Mouse (Mus musculus) forebrain, embryonic 12.5 days (tissue): ENCODE results near the gene Nxf1. TPM values are rescaled to one million over a fixed set of nuclear protein-coding genes. Genes with fewer than 3 reads are reported as not detected.

Experiments used
- ATAC-seq: fragments of 200-750 bp; cut with Nextera tagmentation; 2 replicates; pipeline ENCODE4 v1.8.0; 2017; ENCODE audit warnings: moderate TSS enrichment; ENCODE audit not compliant: low FRiP score
- H3K27ac ChIP-seq: fragments of 300-500 bp; sonication (generic); 2 replicates; pipeline ENCODE4 v1.5.1; 2016; ENCODE audit warnings: mild to moderate bottlenecking
- H3K27me3 ChIP-seq: fragments of 300-500 bp; sonication (generic); 2 replicates; pipeline ENCODE4 v1.6.1; 2016; ENCODE audit warnings: mild to moderate bottlenecking
- H3K36me3 ChIP-seq: fragments of 300-500 bp; sonication (generic); replicated peaks from 2 replicates; pipeline ENCODE4 v1.6.1; 2016; ENCODE audit warnings: mild to moderate bottlenecking
- H3K4me1 ChIP-seq: fragments of 300-500 bp; sonication (generic); 2 replicates; pipeline ENCODE4 v1.6.1; 2016
- H3K4me2 ChIP-seq: fragments of 300-500 bp; sonication (generic); 2 replicates; pipeline ENCODE4 v1.6.1; 2016; ENCODE audit warnings: mild to moderate bottlenecking, moderate library complexity
- H3K4me3 ChIP-seq: fragments of 300-500 bp; sonication (generic); replicated peaks from 2 replicates; pipeline ENCODE4 v1.5.1; 2016; ENCODE audit warnings: mild to moderate bottlenecking
- H3K9ac ChIP-seq: fragments of 300-500 bp; sonication (generic); 2 replicates; pipeline ENCODE4 v1.6.1; 2016; ENCODE audit warnings: mild to moderate bottlenecking
- H3K9me3 ChIP-seq: fragments of 300-500 bp; sonication (generic); 2 replicates; pipeline ENCODE4 v1.6.1; 2016
- WGBS: fragments of 180-500 bp; shearing (Covaris S2); methylation state at CpG from one replicate; pipeline ENCODE4 v1.1.7; 2016; 5-methylcytosine and 5-hydroxymethylcytosine counted together
- polyA plus RNA-seq: library from polyadenylated mRNA; unstranded; fragments of >200 nt; fragmentation: Nextera tagmentation; extraction: Ambion mirVana; gene quantifications from 2 replicates; pipeline ENCODE4 v1.2.1, GENCODE M21; 2016

The Nxf1 gene
- polyA plus RNA-seq, 1 experiment from 2014 or later: 206 TPM

DNA sequence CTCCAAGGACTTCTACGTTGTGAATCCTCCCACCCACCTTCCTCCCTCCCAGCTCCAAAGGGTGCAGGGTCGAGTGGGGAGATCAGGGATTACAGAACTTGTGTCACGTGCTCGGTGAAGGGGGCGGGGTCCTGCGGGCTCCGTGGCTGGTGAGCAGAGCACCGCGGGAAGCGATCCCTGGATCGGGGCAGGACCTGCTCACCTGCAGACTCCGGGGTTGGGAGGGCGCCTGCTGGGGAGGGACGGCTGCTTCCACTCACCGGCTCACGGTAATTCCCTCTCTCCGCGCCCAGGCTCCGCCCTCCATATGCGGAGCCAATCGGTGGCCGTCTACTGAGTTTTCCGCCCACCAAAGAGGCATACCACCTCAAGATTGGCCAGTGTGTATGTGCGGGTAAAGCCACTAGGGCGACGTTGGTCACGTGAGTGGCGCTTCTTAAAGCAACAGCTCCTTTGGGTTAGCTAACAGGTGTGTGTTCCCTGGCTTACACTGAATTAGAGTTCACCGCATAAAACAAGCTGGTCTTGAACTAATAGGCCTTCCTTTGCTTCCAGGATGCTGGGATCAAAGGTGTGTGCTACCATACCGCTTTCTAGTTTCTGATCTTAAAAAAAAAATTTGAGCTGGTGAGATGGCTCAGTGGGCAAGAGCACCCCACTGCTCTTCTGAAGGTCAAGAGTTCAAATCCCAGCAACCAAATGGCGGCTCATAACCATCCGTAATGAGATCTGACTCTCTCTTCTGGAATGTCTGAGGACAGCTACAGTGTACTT, 29.3 kb downstream of the Nxf1 start, which contains the start of gene Taf6l:
Taf6l (minus strand) TSS at position 410 of the 774 bp plus-strand sequence.
- H3K9me3 ChIP-seq: no peaks in the 10 kb centered on the region
- ATAC-seq: peak; percentile 100
- WGBS: 1% methylated on average over 32 of the region's 32 CpGs

GRCm38 (mm10) chr19:8788521-8788920, 31.6 kb downstream of the Nxf1 start:
- Histone ChIP-seq H3K27me3 (no peaks in the 10 kb centered on the region), H3K4me2 (no peak overlapping the region), H3K9me3 (no peaks in the 10 kb centered on the region), H3K4me1 (peaks cover 22% of the 10 kb centered on the region), H3K4me3 (no peak overlapping the region), H3K27ac (no peak overlapping the region), H3K36me3 (peaks cover 29% of the 10 kb centered on the region), H3K9ac (no peak overlapping the region)
- no peak for ATAC-seq
- 21% methylated on average over 3 of the region's 3 CpGs for WGBS

More for the DNA sequence above, 29.3 kb downstream of the Nxf1 start, which contains the start of gene Taf6l:
- peaks cover 22% of the 10 kb centered on the region for H3K4me1 ChIP-seq
- H3K9ac ChIP-seq: peak within 1 kb of the TSS; percentile 77
- H3K4me2 ChIP-seq: peak within 1 kb of the TSS; percentile 72
- no peaks in the 10 kb centered on the region for H3K27me3 ChIP-seq
- H3K36me3 ChIP-seq: peaks cover 32% of the 10 kb centered on the region
- peak within 1 kb of the TSS; percentile 78 for H3K4me3 ChIP-seq
- peak within 1 kb of the TSS; percentile 76 for H3K27ac ChIP-seq

DNA sequence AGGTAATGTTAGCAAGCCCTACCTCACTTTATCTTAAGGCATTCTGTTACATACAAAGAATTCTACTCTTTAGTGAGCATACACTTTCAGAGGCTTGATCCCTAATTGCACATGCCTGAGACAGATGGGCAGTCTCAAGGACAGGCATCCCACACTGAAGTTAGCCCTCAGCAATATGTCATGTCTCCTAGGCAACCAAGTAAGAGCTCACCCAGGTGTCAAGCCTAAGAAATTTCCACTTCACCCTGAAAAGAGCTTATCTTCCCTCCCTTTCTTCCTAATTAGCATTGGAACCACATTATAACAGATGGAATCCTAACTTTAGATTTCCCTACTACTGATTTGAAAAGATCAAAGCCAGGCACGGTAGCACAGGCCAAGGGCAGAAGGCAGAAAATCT, 32.3 kb downstream of the Nxf1 start:
- 0 out of 2 replicates have a peak overlapping the region, but pooled peaks have one; percentile 6 for H3K27ac ChIP-seq
- no peaks in the 10 kb centered on the region for H3K27me3 ChIP-seq
- no peak overlapping the region for H3K4me3 ChIP-seq
- H3K36me3 ChIP-seq: peaks cover 29% of the 10 kb centered on the region
- H3K4me1 ChIP-seq: peaks cover 22% of the 10 kb centered on the region
- WGBS: 41% methylated on average over 1 of the region's 1 CpGs
- no peak overlapping the region for H3K9ac ChIP-seq
- H3K4me2 ChIP-seq: no peak overlapping the region
- H3K9me3 ChIP-seq: no peaks in the 10 kb centered on the region
- no peak for ATAC-seq

GRCm38 (mm10) chr19:8790171-8790570, 33.3 kb downstream of the Nxf1 start:
- H3K27me3 ChIP-seq: no peaks in the 10 kb centered on the region
- peaks cover 17% of the 10 kb centered on the region for H3K4me1 ChIP-seq
- WGBS: 85% methylated on average over 7 of the region's 7 CpGs
- no peak overlapping the region for H3K4me2 ChIP-seq
- no peak for ATAC-seq
- no peak overlapping the region for H3K4me3 ChIP-seq
- H3K36me3 ChIP-seq: peaks cover 37% of the 10 kb centered on the region
- no peak overlapping the region for H3K27ac ChIP-seq
- no peaks in the 10 kb centered on the region for H3K9me3 ChIP-seq
- H3K9ac ChIP-seq: no peak overlapping the region

DNA sequence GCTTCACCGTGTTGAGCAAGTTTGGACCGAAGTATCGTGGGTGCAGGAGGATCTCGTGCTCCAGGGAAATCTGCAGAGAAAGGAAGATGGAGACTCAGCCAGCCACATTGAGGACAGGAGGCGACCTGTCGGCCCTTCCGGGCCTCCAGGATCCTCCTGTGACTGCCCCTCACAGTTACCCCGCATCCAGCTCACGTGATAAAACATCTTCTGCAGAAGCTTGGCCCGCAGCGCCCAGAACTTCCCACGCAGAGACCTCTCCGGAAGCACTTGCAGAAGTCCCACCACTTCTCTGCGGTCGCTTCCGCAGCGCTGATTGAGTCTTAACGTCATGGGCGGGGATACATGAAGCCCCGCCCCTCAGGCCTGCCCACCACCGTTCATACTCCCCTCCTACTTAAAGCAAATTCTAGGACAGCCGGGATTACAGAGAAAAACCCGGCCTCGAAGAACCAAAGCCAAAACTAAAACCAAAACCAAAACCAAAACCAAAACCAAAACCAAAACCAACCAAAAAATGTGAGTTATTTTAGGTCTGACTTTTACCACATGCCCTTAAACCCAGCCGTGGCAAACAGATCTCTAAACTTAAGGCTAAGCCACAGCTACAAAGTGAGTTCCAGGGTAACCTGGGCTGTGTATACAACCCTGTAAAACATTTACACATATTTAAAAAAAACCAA, 41.5 kb downstream of the Nxf1 start, which contains the start of gene Polr2g:
Polr2g (minus strand) TSS at position 314 of the 683 bp plus-strand sequence.
- 1% methylated on average over 25 of the region's 25 CpGs for WGBS
- no peaks in the 10 kb centered on the region for H3K27me3 ChIP-seq
- peak within 1 kb of the TSS; percentile 79 for H3K4me3 ChIP-seq
- peak within 1 kb of the TSS; percentile 82 for H3K4me2 ChIP-seq
- peaks cover 23% of the 10 kb centered on the region for H3K4me1 ChIP-seq
- ATAC-seq: peak; percentile 76
- H3K27ac ChIP-seq: peak within 1 kb of the TSS; percentile 69; the same call in 1 of the 2 replicates
- H3K36me3 ChIP-seq: peaks cover 24% of the 10 kb centered on the region
- H3K9me3 ChIP-seq: no peaks in the 10 kb centered on the region
- peak within 1 kb of the TSS; percentile 84 for H3K9ac ChIP-seq

DNA sequence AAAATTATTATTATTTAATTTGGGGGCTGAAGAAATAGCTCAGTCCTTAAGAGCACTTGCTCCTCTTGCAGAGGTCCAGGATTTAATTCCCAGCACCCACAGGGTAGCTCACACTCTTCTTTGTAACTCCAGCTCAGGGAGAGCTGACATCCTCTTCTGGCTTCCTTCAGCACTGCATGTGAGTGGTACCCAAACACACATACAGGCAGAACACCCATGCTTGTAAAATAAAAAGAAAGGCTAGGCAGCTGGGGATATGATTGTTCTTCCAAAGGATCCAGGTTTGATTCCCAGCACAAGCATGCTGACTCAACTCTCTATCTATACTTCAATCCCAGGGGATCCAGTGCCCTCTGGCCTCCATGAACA, 42.1 kb downstream of the Nxf1 start:
- no peak overlapping the region for H3K27ac ChIP-seq

GRCm38 (mm10) chr19:8802130-8802821, 45.4 kb downstream of the Nxf1 start, which contains the start of gene Zbtb3:
Zbtb3 (plus strand) TSS chr19:8802555.
- H3K9me3 ChIP-seq: no peaks in the 10 kb centered on the region
- H3K9ac ChIP-seq: peak within 1 kb of the TSS; percentile 58
- ATAC-seq: peak; percentile 98
- WGBS: under 1% methylated on average over 30 of the region's 30 CpGs
- no peaks in the 10 kb centered on the region for H3K27me3 ChIP-seq
- peaks cover 25% of the 10 kb centered on the region for H3K4me1 ChIP-seq
- H3K36me3 ChIP-seq: peaks cover 33% of the 10 kb centered on the region
- H3K4me3 ChIP-seq: peak within 1 kb of the TSS; percentile 61
- peak within 1 kb of the TSS; percentile 90 for H3K27ac ChIP-seq
- H3K4me2 ChIP-seq: peak within 1 kb of the TSS; percentile 65

More for the DNA sequence above, 42.1 kb downstream of the Nxf1 start:
- H3K36me3 ChIP-seq: peaks cover 21% of the 10 kb centered on the region
- peak overlapping the region; percentile 82 for H3K4me2 ChIP-seq
- no peak overlapping the region for H3K4me3 ChIP-seq
- ATAC-seq: no peak
- H3K9ac ChIP-seq: no peak overlapping the region
- no peaks in the 10 kb centered on the region for H3K27me3 ChIP-seq
- peaks cover 28% of the 10 kb centered on the region for H3K4me1 ChIP-seq
- no peaks in the 10 kb centered on the region for H3K9me3 ChIP-seq

DNA sequence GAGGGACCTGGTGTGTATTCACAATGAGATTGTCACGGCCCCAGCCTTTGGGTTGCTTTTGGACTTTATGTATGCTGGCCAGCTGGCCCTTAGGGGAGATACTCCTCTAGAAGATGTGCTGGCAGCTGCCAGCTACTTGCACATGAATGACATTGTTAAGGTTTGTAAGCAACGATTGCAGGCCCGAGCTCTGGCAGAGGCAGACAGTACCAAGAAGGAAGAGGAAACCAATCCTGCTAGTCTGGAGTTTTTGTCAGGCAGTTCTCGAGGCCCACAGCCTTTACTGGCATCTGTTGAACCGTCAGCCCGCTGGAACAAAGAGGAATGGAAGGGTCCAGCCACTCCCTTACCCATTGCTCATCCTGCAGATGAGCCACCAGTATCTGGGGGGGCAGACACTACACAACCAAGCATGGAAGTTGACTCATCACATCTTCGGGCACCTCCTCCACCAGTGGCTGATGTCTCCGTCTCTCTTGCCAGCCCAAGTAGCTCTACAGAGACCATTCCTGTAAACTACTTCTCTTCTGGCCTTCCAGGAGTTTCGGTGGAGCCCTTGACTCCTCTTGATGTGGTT, 46.4 kb downstream of the Nxf1 start:
- Histone ChIP-seq H3K4me3 (no peak overlapping the region), H3K27me3 (no peaks in the 10 kb centered on the region), H3K4me2 (peak overlapping the region; percentile 65), H3K4me1 (peaks cover 19% of the 10 kb centered on the region), H3K9me3 (no peaks in the 10 kb centered on the region), H3K36me3 (peaks cover 43% of the 10 kb centered on the region), H3K27ac (no peak overlapping the region), H3K9ac (0 out of 2 replicates have a peak overlapping the region, but pooled peaks have one; percentile 7)
- no peak for ATAC-seq
- 92% methylated on average over 9 of the region's 9 CpGs for WGBS

DNA sequence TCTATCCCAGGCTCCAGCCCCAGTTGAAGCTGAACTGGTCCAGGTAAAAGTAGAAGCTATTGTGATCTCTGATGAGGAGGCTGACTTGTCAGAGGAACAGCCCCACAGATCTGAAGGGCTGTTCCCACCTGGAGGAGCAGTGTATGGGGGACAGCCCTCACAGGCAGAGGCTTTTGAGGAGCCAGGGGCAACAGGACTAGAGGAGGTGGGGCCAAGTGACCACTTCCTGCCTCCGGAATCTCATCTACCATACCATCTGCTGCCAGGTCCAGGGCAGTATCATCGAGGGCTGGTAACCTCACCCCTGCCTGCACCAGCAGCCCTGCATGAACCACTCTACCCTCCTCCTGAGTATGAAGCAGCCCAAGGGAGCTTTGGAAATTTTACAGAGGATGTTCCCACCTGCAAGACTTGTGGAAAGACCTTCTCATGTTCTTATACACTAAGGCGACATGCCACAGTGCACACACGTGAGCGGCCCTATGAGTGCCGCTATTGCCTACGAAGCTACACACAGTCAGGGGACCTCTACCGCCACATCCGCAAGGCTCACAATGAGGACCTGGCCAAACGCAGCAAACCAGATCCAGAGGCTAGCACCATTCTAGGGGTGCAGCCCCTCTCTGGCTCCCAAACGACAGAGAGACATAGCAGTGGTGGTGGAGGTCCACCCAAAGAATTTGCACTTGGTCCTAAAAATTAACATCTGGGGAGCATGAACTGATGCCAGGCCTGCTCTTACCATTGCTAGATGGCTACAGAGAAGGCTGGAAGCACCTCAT, 47.2 kb downstream of the Nxf1 start:
- no peak for ATAC-seq
- Histone ChIP-seq H3K36me3 (peaks cover 48% of the 10 kb centered on the region), H3K4me3 (no peak overlapping the region), H3K27ac (no peak overlapping the region), H3K27me3 (no peaks in the 10 kb centered on the region), H3K9ac (0 out of 2 replicates have a peak overlapping the region, but pooled peaks have one; percentile 7), H3K4me1 (peaks cover 19% of the 10 kb centered on the region), H3K4me2 (no peak overlapping the region), H3K9me3 (no peaks in the 10 kb centered on the region)
- 91% methylated on average over 11 of the region's 11 CpGs for WGBS

GRCm38 (mm10) chr19:8806810-8807209, 49.9 kb downstream of the Nxf1 start:
- no peak overlapping the region for H3K27ac ChIP-seq
- H3K9ac ChIP-seq: no peak overlapping the region
- H3K4me1 ChIP-seq: peaks cover 15% of the 10 kb centered on the region
- H3K27me3 ChIP-seq: no peaks in the 10 kb centered on the region
- H3K36me3 ChIP-seq: peaks cover 69% of the 10 kb centered on the region
- no peak overlapping the region for H3K4me3 ChIP-seq
- no peak for ATAC-seq
- no peaks in the 10 kb centered on the region for H3K9me3 ChIP-seq
- H3K4me2 ChIP-seq: no peak overlapping the region
- 97% methylated on average over 5 of the region's 5 CpGs for WGBS

DNA sequence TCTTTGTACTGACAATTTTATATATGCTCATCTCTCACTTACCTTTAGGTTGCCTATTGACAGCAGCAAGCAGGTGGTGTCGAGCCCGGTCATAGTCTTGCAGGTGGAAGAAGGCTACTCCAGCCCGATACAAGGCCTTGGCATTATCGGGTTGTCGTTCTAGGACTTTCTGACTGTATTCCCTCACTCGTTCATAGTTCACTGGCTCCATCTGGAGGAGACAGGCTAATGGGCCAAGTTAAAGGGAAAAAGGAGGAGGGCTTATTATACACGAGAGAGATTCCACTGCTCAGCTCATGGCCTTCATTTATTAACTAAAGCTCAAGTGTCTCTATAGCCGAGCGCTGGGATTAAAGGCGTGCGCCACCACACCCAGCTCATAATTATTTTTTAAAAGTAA, 58.9 kb downstream of the Nxf1 start:
- no peaks in the 10 kb centered on the region for H3K27me3 ChIP-seq
- H3K4me1 ChIP-seq: peaks cover 33% of the 10 kb centered on the region
- H3K4me3 ChIP-seq: no peak overlapping the region
- no peak for ATAC-seq
- H3K4me2 ChIP-seq: no peak overlapping the region
- WGBS: 80% methylated on average over 11 of the region's 11 CpGs
- no peak overlapping the region for H3K27ac ChIP-seq
- peaks cover 51% of the 10 kb centered on the region for H3K36me3 ChIP-seq
- 0 out of 2 replicates have a peak overlapping the region, but pooled peaks have one; percentile 38 for H3K9ac ChIP-seq
- no peaks in the 10 kb centered on the region for H3K9me3 ChIP-seq
